Mouse (Mus musculus): ENCODE results near the gene Lao1. TPM values are rescaled to one million over a fixed set of nuclear protein-coding genes. Genes with fewer than 3 reads are reported as not detected.

Gene Lao1
- polyA plus RNA-seq, 1 experiment: not detected

DNA sequence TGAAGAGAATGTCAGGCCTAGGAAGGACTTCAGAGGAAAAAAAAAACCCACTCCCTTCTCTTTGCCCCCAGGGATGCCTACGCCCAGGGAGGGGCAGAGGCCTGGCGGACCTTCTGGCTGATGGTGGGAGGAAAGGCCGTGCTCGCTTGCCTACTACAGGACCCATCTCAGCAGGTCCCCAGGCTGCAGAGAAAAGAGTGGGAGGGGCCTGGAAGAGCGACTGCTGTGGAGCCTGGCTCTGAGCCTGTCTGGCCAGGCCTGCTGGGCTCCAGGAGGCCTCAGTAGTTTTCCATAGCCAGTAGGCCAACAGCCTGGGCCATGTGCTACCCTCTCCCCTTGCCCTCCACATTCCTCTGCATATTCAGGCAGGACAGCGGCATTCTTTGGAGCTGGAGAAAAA is 47.1 kb downstream of the Lao1 start:
- Histone ChIP-seq H3K4me3 (ENCODE audit: insufficient read depth, poor library complexity, severe bottlenecking) (no peak overlapping the region), H3K27me3 (ENCODE audit: control insufficient read depth, insufficient read depth, insufficient read length) (no peaks in the 10 kb centered on the region), H3K79me2 (ENCODE audit: control insufficient read depth, insufficient read depth) (no peaks in the 10 kb centered on the region), H3ac (ENCODE audit: control insufficient read depth, insufficient read length, low read depth) (no peak overlapping the region), H3K79me3 (ENCODE audit: low read depth) (no peaks in the 10 kb centered on the region), H3K36me3 (ENCODE audit: control insufficient read depth, insufficient read depth) (no peaks in the 10 kb centered on the region)
- TF ChIP-seq MAX (IDR thresholded peaks at IDR 0.05): no peak

DNA sequence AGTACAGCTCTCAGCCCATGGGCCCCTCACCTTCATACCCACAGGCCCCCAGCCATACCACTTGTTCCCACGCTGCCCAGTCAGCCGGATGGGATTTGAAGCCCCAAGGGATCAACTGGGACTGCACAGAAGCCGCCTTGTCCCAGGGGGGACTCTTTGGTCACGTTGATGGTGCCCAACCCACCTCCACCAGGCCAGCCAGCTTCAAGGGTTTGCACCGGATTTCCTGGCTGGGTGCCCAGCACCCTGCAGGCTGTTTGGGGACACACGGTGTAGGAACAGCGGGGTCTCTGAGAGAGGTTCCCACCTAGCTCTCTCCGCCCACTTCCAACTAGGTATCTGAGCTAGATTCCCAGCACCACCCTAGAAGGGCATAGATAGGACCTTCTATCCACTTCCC is 48.4 kb downstream of the Lao1 start:
- Histone ChIP-seq H3K79me3 (ENCODE audit: low read depth) (no peaks in the 10 kb centered on the region), H3K27me3 (ENCODE audit: control insufficient read depth, insufficient read depth, insufficient read length) (no peaks in the 10 kb centered on the region), H3ac (ENCODE audit: control insufficient read depth, insufficient read length, low read depth) (no peak overlapping the region), H3K36me3 (ENCODE audit: control insufficient read depth, insufficient read depth) (no peaks in the 10 kb centered on the region), H3K79me2 (ENCODE audit: control insufficient read depth, insufficient read depth) (no peaks in the 10 kb centered on the region), H3K4me3 (ENCODE audit: insufficient read depth, poor library complexity, severe bottlenecking) (no peak overlapping the region)
- no peak for TF ChIP-seq MYOD1 (IDR thresholded peaks at IDR 0.05; ENCODE audit: control insufficient read depth, insufficient read length, low read depth)
- no peak for TF ChIP-seq MYOG (IDR thresholded peaks at IDR 0.05; ENCODE audit: control insufficient read depth, extremely low read depth, insufficient read length)
- TF ChIP-seq USF1 (IDR thresholded peaks at IDR 0.05; ENCODE audit: low read depth): no peak

DNA sequence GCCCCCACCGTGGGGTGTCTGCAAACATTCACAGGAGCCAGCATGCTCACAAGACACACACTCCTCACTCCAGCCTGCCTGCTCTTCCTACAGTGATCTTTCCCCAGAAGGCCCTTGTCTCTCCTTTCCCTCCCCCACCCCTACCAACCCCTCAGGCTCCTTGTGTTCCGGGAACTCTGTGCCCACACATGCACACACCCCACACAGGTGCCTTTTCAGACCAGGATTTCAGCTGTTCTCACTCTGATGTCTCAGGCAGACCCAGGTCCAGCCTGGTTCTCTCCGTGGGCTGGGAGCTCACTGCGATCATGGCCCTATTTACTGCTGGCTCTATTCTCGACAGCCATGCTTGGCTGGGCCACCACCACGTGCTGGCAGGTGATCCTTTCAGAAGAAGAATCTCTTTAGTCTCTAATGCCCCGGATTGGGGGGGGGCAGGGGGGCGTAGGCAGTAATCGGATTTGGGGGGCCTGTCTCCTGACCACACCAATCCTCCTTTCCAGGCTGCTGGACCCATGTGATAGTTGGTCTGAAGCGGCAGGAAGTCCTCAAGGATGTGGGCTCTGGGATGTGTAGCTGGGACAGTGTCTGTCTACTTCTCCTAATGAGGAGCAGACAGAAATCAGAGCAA is 49.8 kb downstream of the Lao1 start:
- no peaks in the 10 kb centered on the region for H3K79me3 ChIP-seq (ENCODE audit: low read depth)
- no peak overlapping the region for H3ac ChIP-seq (ENCODE audit: control insufficient read depth, insufficient read length, low read depth)
- H3K79me2 ChIP-seq (ENCODE audit: control insufficient read depth, insufficient read depth): no peaks in the 10 kb centered on the region
- no peaks in the 10 kb centered on the region for H3K36me3 ChIP-seq (ENCODE audit: control insufficient read depth, insufficient read depth)
- TF ChIP-seq CEBPB (IDR thresholded peaks at IDR 0.05; ENCODE audit: low read depth) (no peak), MYOD1 (IDR thresholded peaks at IDR 0.05; ENCODE audit: control insufficient read depth, insufficient read length, low read depth) (no peak), CTCF (IDR thresholded peaks at IDR 0.05; ENCODE audit: control insufficient read depth, insufficient read depth, insufficient read length) (no peak), MAX (IDR thresholded peaks at IDR 0.05) (no peak), FOSL1 (IDR thresholded peaks at IDR 0.05; ENCODE audit: insufficient read depth, low read length, poor library complexity, severe bottlenecking) (no peak), MYOG (IDR thresholded peaks at IDR 0.05; ENCODE audit: control insufficient read depth, extremely low read depth, insufficient read length) (no peak), USF1 (IDR thresholded peaks at IDR 0.05; ENCODE audit: low read depth) (no peak)
- no peaks in the 10 kb centered on the region for H3K27me3 ChIP-seq (ENCODE audit: control insufficient read depth, insufficient read depth, insufficient read length)
- no peak overlapping the region for H3K4me3 ChIP-seq (ENCODE audit: insufficient read depth, poor library complexity, severe bottlenecking)

DNA sequence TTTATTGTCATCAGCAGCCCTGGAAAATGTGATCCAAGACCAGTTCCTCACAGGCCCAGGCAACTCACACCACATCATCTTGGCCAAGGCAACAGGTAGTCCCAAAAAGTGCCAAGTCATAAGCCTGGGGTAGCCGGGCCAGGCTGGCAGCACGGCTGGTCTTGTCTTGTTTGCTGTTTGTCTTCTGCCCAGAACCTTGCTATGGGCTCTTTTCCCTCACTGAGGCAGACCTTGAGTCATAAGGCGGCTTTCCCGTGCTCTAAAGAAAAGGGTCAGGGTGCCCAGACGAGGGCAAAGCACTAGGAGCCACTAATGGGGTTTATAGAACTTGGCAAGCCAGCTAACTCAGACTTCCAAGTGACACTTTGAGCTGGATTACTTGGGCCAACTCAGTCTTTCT is 51.7 kb downstream of the Lao1 start:
- TF ChIP-seq USF1 (IDR thresholded peaks at IDR 0.05; ENCODE audit: low read depth): no peak
- no peak for TF ChIP-seq MYOD1 (IDR thresholded peaks at IDR 0.05; ENCODE audit: control insufficient read depth, insufficient read length, low read depth)
- TF ChIP-seq FOSL1 (IDR thresholded peaks at IDR 0.05; ENCODE audit: insufficient read depth, low read length, poor library complexity, severe bottlenecking): no peak
- TF ChIP-seq CTCF (IDR thresholded peaks at IDR 0.05; ENCODE audit: control insufficient read depth, insufficient read depth, insufficient read length): no peak
- no peak for TF ChIP-seq MAX (IDR thresholded peaks at IDR 0.05)
- no peak for TF ChIP-seq MYOG (IDR thresholded peaks at IDR 0.05; ENCODE audit: control insufficient read depth, extremely low read depth, insufficient read length)
- TF ChIP-seq CEBPB (IDR thresholded peaks at IDR 0.05; ENCODE audit: low read depth): no peak
- no peak overlapping the region for H3K4me3 ChIP-seq (ENCODE audit: insufficient read depth, poor library complexity, severe bottlenecking)
- no peaks in the 10 kb centered on the region for H3K36me3 ChIP-seq (ENCODE audit: control insufficient read depth, insufficient read depth)
- H3ac ChIP-seq (ENCODE audit: control insufficient read depth, insufficient read length, low read depth): no peak overlapping the region
- H3K27me3 ChIP-seq (ENCODE audit: control insufficient read depth, insufficient read depth, insufficient read length): no peaks in the 10 kb centered on the region
- no peaks in the 10 kb centered on the region for H3K79me2 ChIP-seq (ENCODE audit: control insufficient read depth, insufficient read depth)
- no peaks in the 10 kb centered on the region for H3K79me3 ChIP-seq (ENCODE audit: low read depth)

DNA sequence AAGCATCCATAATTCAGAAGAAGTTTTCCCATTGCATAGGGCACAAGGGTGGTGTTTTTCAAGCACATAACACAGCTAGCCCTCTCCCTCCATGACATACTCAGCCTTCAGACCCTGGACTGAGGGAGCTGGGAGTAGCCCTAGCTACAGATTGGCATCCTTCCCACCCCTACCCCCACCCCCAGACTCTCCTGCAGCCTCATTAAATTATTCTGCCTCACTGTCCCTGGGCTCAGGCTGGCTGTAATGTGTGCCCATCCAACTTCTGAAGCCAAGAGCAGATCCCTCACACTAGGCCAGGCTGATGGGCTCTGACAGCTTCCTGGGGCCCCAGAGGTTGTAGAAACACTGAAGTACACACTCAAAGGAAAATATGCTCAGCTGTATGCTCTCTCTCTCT is 53.6 kb downstream of the Lao1 start:
- Histone ChIP-seq H3ac (ENCODE audit: control insufficient read depth, insufficient read length, low read depth) (no peak overlapping the region), H3K36me3 (ENCODE audit: control insufficient read depth, insufficient read depth) (no peaks in the 10 kb centered on the region), H3K79me2 (ENCODE audit: control insufficient read depth, insufficient read depth) (no peaks in the 10 kb centered on the region), H3K4me3 (ENCODE audit: insufficient read depth, poor library complexity, severe bottlenecking) (no peak overlapping the region), H3K27me3 (ENCODE audit: control insufficient read depth, insufficient read depth, insufficient read length) (no peaks in the 10 kb centered on the region), H3K79me3 (ENCODE audit: low read depth) (no peaks in the 10 kb centered on the region)
- no peak for TF ChIP-seq USF1 (IDR thresholded peaks at IDR 0.05; ENCODE audit: low read depth)
- no peak for TF ChIP-seq MYOG (IDR thresholded peaks at IDR 0.05; ENCODE audit: control insufficient read depth, extremely low read depth, insufficient read length)
- no peak for TF ChIP-seq FOSL1 (IDR thresholded peaks at IDR 0.05; ENCODE audit: insufficient read depth, low read length, poor library complexity, severe bottlenecking)
- no peak for TF ChIP-seq MYOD1 (IDR thresholded peaks at IDR 0.05; ENCODE audit: control insufficient read depth, insufficient read length, low read depth)
- TF ChIP-seq CTCF (IDR thresholded peaks at IDR 0.05; ENCODE audit: control insufficient read depth, insufficient read depth, insufficient read length): no peak
- no peak for TF ChIP-seq CEBPB (IDR thresholded peaks at IDR 0.05; ENCODE audit: low read depth)
- TF ChIP-seq MAX (IDR thresholded peaks at IDR 0.05): no peak

DNA sequence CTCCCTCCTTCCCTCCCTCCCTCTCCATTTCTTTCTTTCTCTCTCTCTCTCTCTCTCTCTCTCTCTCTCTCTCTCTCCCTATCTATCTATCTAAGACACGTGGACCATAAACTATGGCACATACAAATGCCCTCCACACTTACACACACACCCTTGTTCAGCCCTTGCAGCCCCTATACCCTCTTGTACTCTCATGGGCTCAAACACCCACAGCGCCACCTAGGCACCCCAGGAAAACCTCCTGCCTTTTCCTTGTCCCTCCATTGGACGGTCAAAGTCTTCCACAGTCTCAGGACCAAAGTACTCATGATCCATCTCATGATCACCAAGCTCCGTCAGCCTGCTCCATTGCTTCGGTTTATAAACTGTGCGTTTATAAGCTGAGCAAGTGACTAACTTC is 54.2 kb downstream of the Lao1 start:
- Histone ChIP-seq H3K36me3 (ENCODE audit: control insufficient read depth, insufficient read depth) (no peaks in the 10 kb centered on the region), H3K79me3 (ENCODE audit: low read depth) (no peaks in the 10 kb centered on the region), H3K79me2 (ENCODE audit: control insufficient read depth, insufficient read depth) (no peaks in the 10 kb centered on the region), H3ac (ENCODE audit: control insufficient read depth, insufficient read length, low read depth) (no peak overlapping the region), H3K4me3 (ENCODE audit: insufficient read depth, poor library complexity, severe bottlenecking) (no peak overlapping the region), H3K27me3 (ENCODE audit: control insufficient read depth, insufficient read depth, insufficient read length) (no peaks in the 10 kb centered on the region)
- no peak for TF ChIP-seq MYOG (IDR thresholded peaks at IDR 0.05; ENCODE audit: control insufficient read depth, extremely low read depth, insufficient read length)
- TF ChIP-seq USF1 (IDR thresholded peaks at IDR 0.05; ENCODE audit: low read depth): no peak
- TF ChIP-seq FOSL1 (IDR thresholded peaks at IDR 0.05; ENCODE audit: insufficient read depth, low read length, poor library complexity, severe bottlenecking): no peak
- no peak for TF ChIP-seq CTCF (IDR thresholded peaks at IDR 0.05; ENCODE audit: control insufficient read depth, insufficient read depth, insufficient read length)
- TF ChIP-seq MYOD1 (IDR thresholded peaks at IDR 0.05; ENCODE audit: control insufficient read depth, insufficient read length, low read depth): no peak
- TF ChIP-seq CEBPB (IDR thresholded peaks at IDR 0.05; ENCODE audit: low read depth): no peak
- TF ChIP-seq MAX (IDR thresholded peaks at IDR 0.05): no peak

All from C2C12 (cell line).